20 mouse cellular contexts compared by ENCODE assay signal in genomic region chr10:96880771-96881170, GRCm38 (mm10).
DNase-seq lines count a peak whose midpoint lies in the region; ATAC-seq and TF ChIP-seq lines count a peak whose summit lies in the region.
"Had no signal": no experiment of that assay in that cellular context is flagged by ENCODE, and none has a peak within 500 bp of the region (broad histone marks: within the 10 kb centered on the region; RNA-seq: fewer than 3 reads in every experiment).

No protein-coding gene starts in this region.

- H3K27me3 ChIP-seq in forebrain, embryonic 14.5 days (replicated peaks; ENCODE audit: control insufficient read depth, insufficient read depth, low read length): no peaks in the 10 kb centered on the region
- no peaks in the 10 kb centered on the region for H3K27me3 ChIP-seq in forebrain, embryonic 12.5 days
- H3K27me3 ChIP-seq in heart, embryonic 16.5 days (ENCODE audit: control insufficient read depth, insufficient read depth, low read length): no peaks in the 10 kb centered on the region
- no peaks in the 10 kb centered on the region for H3K27me3 ChIP-seq in midbrain, embryonic 10.5 days (ENCODE audit: low read depth, poor library complexity, severe bottlenecking)
- no peaks in the 10 kb centered on the region for H3K27me3 ChIP-seq in midbrain, embryonic 11.5 days (ENCODE audit: control insufficient read depth, insufficient read depth, low read length)
- H3K27me3 ChIP-seq: kidney, embryonic 15.5 days; limb, embryonic 12.5 days; Patski had no signal

- H3K27ac ChIP-seq in forebrain, embryonic 14.5 days (ENCODE audit: low read depth, low read length): no peak overlapping the region
- H3K27ac ChIP-seq in forebrain, embryonic 12.5 days: no peak overlapping the region
- 0 out of 2 replicates have a peak overlapping the region, but pooled peaks have one; percentile 20 for H3K27ac ChIP-seq in heart, embryonic 16.5 days (ENCODE audit: low read length)
- H3K27ac ChIP-seq in midbrain, embryonic 10.5 days (replicated peaks): peak overlapping the region; percentile 23; the same call in 1 of the 2 replicates
- H3K27ac ChIP-seq in midbrain, embryonic 11.5 days (ENCODE audit: low read depth, low read length): no peak overlapping the region
- H3K27ac ChIP-seq: kidney, embryonic 15.5 days; limb, embryonic 12.5 days had no signal

- H3K4me1 ChIP-seq in forebrain, embryonic 14.5 days (ENCODE audit: control insufficient read depth, insufficient read depth, low read length): peaks cover 10% of the 10 kb centered on the region; the same call in 1 of the 2 replicates
- H3K4me1 ChIP-seq in forebrain, embryonic 12.5 days: peaks cover 17% of the 10 kb centered on the region; the same call in 1 of the 2 replicates
- H3K4me1 ChIP-seq in heart, embryonic 16.5 days (ENCODE audit: control insufficient read depth, insufficient read depth, low read length): no peaks in the 10 kb centered on the region
- H3K4me1 ChIP-seq in midbrain, embryonic 10.5 days: peaks cover 18% of the 10 kb centered on the region
- H3K4me1 ChIP-seq in midbrain, embryonic 11.5 days (ENCODE audit: control insufficient read depth, insufficient read depth, low read length): peaks cover 4% of the 10 kb centered on the region; the same call in 1 of the 2 replicates
- H3K4me1 ChIP-seq: kidney, embryonic 15.5 days had no signal

- ATAC-seq in forebrain, embryonic 14.5 days: no peak
- no peak for ATAC-seq in forebrain, embryonic 12.5 days (ENCODE audit: low FRiP score)
- no peak for ATAC-seq in heart, embryonic 16.5 days (replicated peaks; ENCODE audit: extremely low read depth, insufficient read depth, low FRiP score)
- no peak for ATAC-seq in midbrain, embryonic 11.5 days (ENCODE audit: low FRiP score)
- ATAC-seq: liver, postnatal 0 days; lung, postnatal 0 days; Patski had no signal

- no peaks in the 10 kb centered on the region for H3K36me3 ChIP-seq in forebrain, embryonic 14.5 days (ENCODE audit: control insufficient read depth, insufficient read depth, low read length)
- H3K36me3 ChIP-seq in forebrain, embryonic 12.5 days (replicated peaks): no peaks in the 10 kb centered on the region
- H3K36me3 ChIP-seq in heart, embryonic 16.5 days (ENCODE audit: control insufficient read depth, insufficient read depth): no peaks in the 10 kb centered on the region
- no peaks in the 10 kb centered on the region for H3K36me3 ChIP-seq in midbrain, embryonic 10.5 days
- H3K36me3 ChIP-seq in midbrain, embryonic 11.5 days (ENCODE audit: control insufficient read depth, insufficient read depth, low read length): no peaks in the 10 kb centered on the region
- H3K36me3 ChIP-seq: kidney, embryonic 15.5 days; limb, embryonic 12.5 days had no signal

- TF ChIP-seq POLR2A in brain, embryonic 14.5 days (IDR thresholded peaks at IDR 0.05; ENCODE audit: borderline replicate concordance, extremely low read depth, insufficient read depth, insufficient read length, poor library complexity, severe bottlenecking): no peak

- H3K4me3 ChIP-seq in forebrain, embryonic 14.5 days (ENCODE audit: low read depth, low read length): no peak overlapping the region
- no peak overlapping the region for H3K4me3 ChIP-seq in forebrain, embryonic 12.5 days (replicated peaks)
- no peak overlapping the region for H3K4me3 ChIP-seq in heart, embryonic 16.5 days (ENCODE audit: low read length)
- no peak overlapping the region for H3K4me3 ChIP-seq in midbrain, embryonic 10.5 days
- no peak overlapping the region for H3K4me3 ChIP-seq in midbrain, embryonic 11.5 days (ENCODE audit: low read depth, low read length)
- H3K4me3 ChIP-seq: kidney, embryonic 15.5 days; limb, embryonic 12.5 days had no signal

- H3K4me2 ChIP-seq in forebrain, embryonic 14.5 days (ENCODE audit: low read length): no peak overlapping the region
- H3K4me2 ChIP-seq in forebrain, embryonic 12.5 days: no peak overlapping the region
- no peak overlapping the region for H3K4me2 ChIP-seq in heart, embryonic 16.5 days (ENCODE audit: low read depth, low read length)
- no peak overlapping the region for H3K4me2 ChIP-seq in midbrain, embryonic 11.5 days
- H3K4me2 ChIP-seq: kidney, embryonic 15.5 days; limb, embryonic 12.5 days; liver, embryonic 11.5 days had no signal

- 43% methylated on average over 5 of the region's 5 CpGs for WGBS in forebrain, embryonic 14.5 days
- WGBS in forebrain, embryonic 12.5 days: 63% methylated on average over 5 of the region's 5 CpGs
- WGBS in heart, embryonic 16.5 days: 69% methylated on average over 5 of the region's 5 CpGs
- WGBS in midbrain, embryonic 10.5 days: 82% methylated on average over 5 of the region's 5 CpGs
- 78% methylated on average over 5 of the region's 5 CpGs for WGBS in midbrain, embryonic 11.5 days

- no peak for TF ChIP-seq CTCF in brain, embryonic 14.5 days (IDR thresholded peaks at IDR 0.05; ENCODE audit: borderline replicate concordance, extremely low read depth, insufficient read depth, insufficient read length)

- H3K9me3 ChIP-seq in forebrain, embryonic 14.5 days (replicated peaks; ENCODE audit: control insufficient read depth, low read length): no peaks in the 10 kb centered on the region
- H3K9me3 ChIP-seq in forebrain, embryonic 12.5 days: no peaks in the 10 kb centered on the region
- H3K9me3 ChIP-seq in heart, embryonic 16.5 days (replicated peaks; ENCODE audit: control insufficient read depth, low read length): 0 out of 2 replicates have a peak, but pooled peaks cover 3% of the 10 kb centered on the region
- H3K9me3 ChIP-seq in midbrain, embryonic 10.5 days (replicated peaks): no peaks in the 10 kb centered on the region; the same call in 1 of the 2 replicates
- H3K9me3 ChIP-seq in midbrain, embryonic 11.5 days (ENCODE audit: control insufficient read depth, low read length): no peaks in the 10 kb centered on the region
- H3K9me3 ChIP-seq: kidney, embryonic 15.5 days; limb, embryonic 12.5 days had no signal

- H3K9ac ChIP-seq in forebrain, embryonic 14.5 days (ENCODE audit: low read length): no peak overlapping the region
- H3K9ac ChIP-seq in forebrain, embryonic 12.5 days: no peak overlapping the region
- H3K9ac ChIP-seq in heart, embryonic 16.5 days (ENCODE audit: low read length): no peak overlapping the region
- no peak overlapping the region for H3K9ac ChIP-seq in midbrain, embryonic 11.5 days (ENCODE audit: low read length)
- H3K9ac ChIP-seq: kidney, embryonic 15.5 days; limb, embryonic 12.5 days; liver, postnatal 0 days had no signal

- DNase-seq in forebrain, embryonic 14.5 days (ENCODE audit: low spot score): peak; percentile 67
- no peak for DNase-seq in heart, adult 8-10 months (ENCODE audit: low spot score)
- no peak for DNase-seq in midbrain, embryonic 10.5 days (ENCODE audit: low spot score)
- DNase-seq in midbrain, embryonic 11.5 days (ENCODE audit: low spot score, missing footprints): no peak
- DNase-seq in brain, embryonic 14.5 days (ENCODE audit: low read depth): peak; percentile 78
- no peak for DNase-seq in adrenal gland, adult (ENCODE audit: inconsistent age in 2 of 2, low spot score in 1 of 2)
- DNase-seq: adrenal gland, adult 8-10 months; gastrocnemius, postnatal 36 days; kidney, adult 11 months; kidney, postnatal 36 days; liver, postnatal 0 days; right cerebral cortex, postnatal 14 days; spleen, adult 18-20 months had no signal

Comparison
In these comparisons a context has a peak if more than half of its experiments do, and no peak if none do; other contexts are left out.
1. H3K27ac ChIP-seq: peak in heart, embryonic 16.5 days (single experiment) and midbrain, embryonic 10.5 days (single experiment); none in forebrain, embryonic 14.5 days (single experiment), forebrain, embryonic 12.5 days (single experiment) and midbrain, embryonic 11.5 days (single experiment).
2. DNase-seq: peak in forebrain, embryonic 14.5 days (single experiment) and brain, embryonic 14.5 days (single experiment); none in heart, adult 8-10 months (single experiment), midbrain, embryonic 10.5 days (single experiment), midbrain, embryonic 11.5 days (single experiment) and adrenal gland, adult (0 of 2).